In genomic region chr11:110357756-110358551, GRCm38 (mm10) we compare ENCODE assay signal across 8 mouse cellular contexts. TPM values are rescaled to one million over a fixed set of nuclear protein-coding genes. Genes with fewer than 3 reads are reported as not detected.
DNase-seq lines count a peak whose midpoint lies in the region; ATAC-seq lines count a peak whose summit lies in the region.

No protein-coding gene starts in this region.

- ATAC-seq in midbrain, embryonic 16.5 days = no peak
- no peak for ATAC-seq in erythroid progenitor cell, adult 5-6 weeks (replicated peaks; ENCODE audit: low FRiP score, poor library complexity, severe bottlenecking)

- peak; percentile 46 to 72 for DNase-seq in adrenal gland, adult (ENCODE audit: inconsistent age in 2 of 2, low spot score in 1 of 2)
- DNase-seq in adrenal gland, postnatal 4 days (ENCODE audit: low spot score in 2 of 2) = no peak
- peak; percentile 33 for DNase-seq in midbrain, embryonic 10.5 days (ENCODE audit: low spot score)
- peak; percentile 37 to 42 for DNase-seq in cerebellum, postnatal 36 days
- DNase-seq in kidney, postnatal 4 days = peak; percentile 58 to 65
- DNase-seq in lung, postnatal 25 days (ENCODE audit: low spot score) = peak; percentile 49

- H3K27me3 ChIP-seq in midbrain, embryonic 10.5 days (ENCODE audit: low read depth, poor library complexity, severe bottlenecking) = no peaks in the 10 kb centered on the region
- H3K27me3 ChIP-seq in midbrain, embryonic 16.5 days (ENCODE audit: control insufficient read depth, insufficient read depth, low read depth, low read length) = no peaks in the 10 kb centered on the region

- H3K9me3 ChIP-seq in midbrain, embryonic 10.5 days (replicated peaks) = peaks cover 10% of the 10 kb centered on the region; the same call in 1 of the 2 replicates
- H3K9me3 ChIP-seq in midbrain, embryonic 16.5 days (replicated peaks; ENCODE audit: control insufficient read depth, low read length, poor library complexity, severe bottlenecking) = no peaks in the 10 kb centered on the region

- no peaks in the 10 kb centered on the region for H3K36me3 ChIP-seq in midbrain, embryonic 10.5 days
- H3K36me3 ChIP-seq in midbrain, embryonic 16.5 days (ENCODE audit: control insufficient read depth, insufficient read depth, low read length) = no peaks in the 10 kb centered on the region

- H3K27ac ChIP-seq in midbrain, embryonic 10.5 days (replicated peaks) = no peak overlapping the region
- H3K27ac ChIP-seq in midbrain, embryonic 16.5 days (ENCODE audit: low read length) = no peak overlapping the region

- no peak overlapping the region for H3K9ac ChIP-seq in midbrain, embryonic 16.5 days (ENCODE audit: low read depth, low read length)

- H3K4me1 ChIP-seq in midbrain, embryonic 10.5 days = no peaks in the 10 kb centered on the region
- no peaks in the 10 kb centered on the region for H3K4me1 ChIP-seq in midbrain, embryonic 16.5 days (ENCODE audit: control insufficient read depth, insufficient read depth, low read length)

- H3K4me2 ChIP-seq in midbrain, embryonic 16.5 days (ENCODE audit: low read length) = no peak overlapping the region

- H3K4me3 ChIP-seq in midbrain, embryonic 10.5 days = no peak overlapping the region
- H3K4me3 ChIP-seq in midbrain, embryonic 16.5 days (ENCODE audit: low read depth, low read length) = no peak overlapping the region

- WGBS in midbrain, embryonic 10.5 days = 73% methylated on average over 16 of the region's 16 CpGs
- 77% methylated on average over 16 of the region's 16 CpGs for WGBS in midbrain, embryonic 16.5 days

RNA-seq across cellular contexts. Expression of gene Abca5, which starts 20.4 kb away (rescaled TPM):
- 10 to 100 TPM; 14.3 to 15.2 TPM for total RNA-seq in adrenal gland, postnatal 4 days (2021)
- polyA plus RNA-seq in midbrain, embryonic 10.5 days (2016; fragmentation: Nextera tagmentation; extraction: Ambion mirVana) = 2.1 and 2.4 TPM in 2 replicates
- 9.6 and 10.2 TPM in 2 replicates for polyA plus RNA-seq in midbrain, embryonic 16.5 days (2015; fragmentation: Nextera tagmentation; extraction: Ambion mirVana)
- not detected in 2 replicates for total RNA-seq in erythroid progenitor cell, adult 5-6 weeks (2015; ENCODE audit: low replicate concordance)
- 0.13 TPM in 1 of 2 replicates, not detected in the other for total RNA-seq in erythroid progenitor cell, adult 5-6 weeks (2017; ENCODE audit: low replicate concordance)

RNA-seq across cellular contexts. Expression of gene Map2k6, which starts 41.0 kb away (rescaled TPM):
- total RNA-seq in adrenal gland, postnatal 4 days (2021) = 10 to 100 TPM; 14.1 to 16.2 TPM
- 31.4 and 35.8 TPM in 2 replicates for polyA plus RNA-seq in midbrain, embryonic 10.5 days (2016; fragmentation: Nextera tagmentation; extraction: Ambion mirVana)
- polyA plus RNA-seq in midbrain, embryonic 16.5 days (2015; fragmentation: Nextera tagmentation; extraction: Ambion mirVana) = 22.1 and 23.4 TPM in 2 replicates
- 4.2 and 4.7 TPM in 2 replicates for total RNA-seq in erythroid progenitor cell, adult 5-6 weeks (2015; ENCODE audit: low replicate concordance)
- 0.77 TPM in 1 of 2 replicates, not detected in the other for total RNA-seq in erythroid progenitor cell, adult 5-6 weeks (2017; ENCODE audit: low replicate concordance)

Comparison
In these comparisons a context has a peak if more than half of its experiments do, and no peak if none do; other contexts are left out.
1. DNase-seq: peak in adrenal gland, adult (2 of 2), midbrain, embryonic 10.5 days (single experiment), cerebellum, postnatal 36 days (2 of 2), kidney, postnatal 4 days (2 of 2) and lung, postnatal 25 days (single experiment); none in adrenal gland, postnatal 4 days (0 of 2).
2. RNA of gene Abca5, which starts 20.4 kb away (total RNA-seq): 14.3 to 15.2 TPM in adrenal gland, postnatal 4 days; 0.13 TPM in erythroid progenitor cell, adult 5-6 weeks; every median in the first group is over 10 times any median in the second.